Mouse (Mus musculus): ENCODE results near the gene Gm28230. TPM values are rescaled to one million over a fixed set of nuclear protein-coding genes. Genes with fewer than 3 reads are reported as not detected.

The Gm28230 gene
- polyA plus RNA-seq, 1 experiment from 2014 or later: 0.10 TPM

DNA sequence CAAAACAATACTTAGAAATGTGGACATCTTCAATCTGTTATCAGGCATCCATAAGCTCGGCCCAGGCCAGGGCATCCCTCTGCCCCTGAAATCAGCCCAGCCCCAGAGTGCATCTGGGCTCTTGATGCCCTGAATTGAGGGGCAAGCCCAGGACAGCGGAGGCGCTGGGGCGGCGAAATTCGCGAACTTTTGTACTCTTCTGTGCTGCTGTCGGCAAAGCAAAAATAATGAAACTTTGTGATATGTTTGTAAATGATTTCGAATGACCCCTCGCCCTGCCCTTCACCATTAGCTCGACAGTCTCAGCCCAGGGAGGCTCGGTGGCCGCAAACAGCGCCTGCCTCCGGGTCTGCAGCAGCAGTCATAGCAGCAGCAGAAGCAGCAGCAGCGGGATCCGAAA is 1.4 kb upstream of the Gm28230 start:
- H3K9ac ChIP-seq (ENCODE audit: low read depth, low read length): no peak overlapping the region
- H3K4me2 ChIP-seq: no peak overlapping the region
- peaks cover 96% of the 10 kb centered on the region for H3K27me3 ChIP-seq (ENCODE audit: control insufficient read depth, insufficient read depth, low read length)
- no peaks in the 10 kb centered on the region for H3K36me3 ChIP-seq (ENCODE audit: control insufficient read depth, insufficient read depth, low read length)
- ATAC-seq (replicated peaks; ENCODE audit: insufficient number of reproducible peaks, low FRiP score, low TSS enrichment): no peak
- H3K4me3 ChIP-seq (ENCODE audit: low read depth, low read length): no peak overlapping the region
- peaks cover 6% of the 10 kb centered on the region; the same call in 1 of the 2 replicates for H3K4me1 ChIP-seq (ENCODE audit: control insufficient read depth, insufficient read depth, low read length)
- 2% methylated on average over 17 of the region's 17 CpGs for WGBS (ENCODE audit: insufficient replicate concordance)
- no peaks in the 10 kb centered on the region for H3K9me3 ChIP-seq (replicated peaks; ENCODE audit: control insufficient read depth, low read length)
- no peak overlapping the region for H3K27ac ChIP-seq (ENCODE audit: low read depth, low read length)

DNA sequence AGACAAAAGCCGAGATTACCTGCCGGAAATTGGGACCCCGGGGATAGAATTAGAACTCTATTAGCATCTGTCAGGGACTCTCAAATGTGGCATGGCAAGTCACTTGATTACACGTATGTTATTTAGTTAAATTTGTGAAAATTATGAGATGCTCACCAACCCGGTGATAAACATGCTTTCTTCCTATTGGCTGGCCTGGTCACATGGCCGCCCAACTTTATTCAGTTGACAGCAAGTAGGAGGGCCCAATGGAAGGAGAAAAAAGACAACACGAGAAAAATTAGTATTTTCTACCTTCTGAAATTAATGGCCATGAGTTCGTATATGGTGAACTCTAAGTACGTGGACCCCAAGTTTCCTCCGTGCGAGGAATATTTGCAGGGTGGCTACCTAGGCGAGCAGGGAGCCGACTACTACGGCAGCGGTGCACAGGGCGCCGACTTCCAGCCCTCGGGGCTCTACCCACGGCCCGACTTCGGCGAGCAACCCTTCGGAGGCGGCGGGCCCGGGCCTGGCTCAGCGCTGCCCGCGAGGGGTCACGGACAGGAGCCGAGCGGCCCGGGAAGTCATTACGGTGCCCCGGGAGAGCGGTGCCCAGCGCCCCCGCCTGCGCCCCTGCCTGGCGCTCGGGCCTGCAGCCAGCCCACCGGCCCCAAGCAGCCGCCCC is 578 bp downstream of the Gm28230 start:
- peak overlapping the region; percentile 63 for H3K4me2 ChIP-seq

GRCm38 (mm10) chr2:74727640-74728302 is 1.2 kb downstream of the Gm28230 start:
- Histone ChIP-seq H3K9ac (ENCODE audit: low read depth, low read length) (no peak overlapping the region), H3K36me3 (ENCODE audit: control insufficient read depth, insufficient read depth, low read length) (no peaks in the 10 kb centered on the region), H3K4me2 (peak overlapping the region; percentile 63), H3K4me1 (ENCODE audit: control insufficient read depth, insufficient read depth, low read length) (peaks cover 6% of the 10 kb centered on the region; the same call in 1 of the 2 replicates), H3K27me3 (ENCODE audit: control insufficient read depth, insufficient read depth, low read length) (peaks cover 96% of the 10 kb centered on the region), H3K4me3 (ENCODE audit: low read depth, low read length) (peak overlapping the region; percentile 38), H3K27ac (ENCODE audit: low read depth, low read length) (no peak overlapping the region), H3K9me3 (replicated peaks; ENCODE audit: control insufficient read depth, low read length) (no peaks in the 10 kb centered on the region)
- ATAC-seq (replicated peaks; ENCODE audit: insufficient number of reproducible peaks, low FRiP score, low TSS enrichment): no peak; the same call in 1 of the 2 replicates
- 2% methylated on average over 25 of the region's 25 CpGs for WGBS (ENCODE audit: insufficient replicate concordance)

More for the DNA sequence above, 578 bp downstream of the Gm28230 start:
- Histone ChIP-seq H3K9ac (ENCODE audit: low read depth, low read length) (0 out of 2 replicates have a peak overlapping the region, but pooled peaks have one; percentile 22), H3K9me3 (replicated peaks; ENCODE audit: control insufficient read depth, low read length) (no peaks in the 10 kb centered on the region), H3K27me3 (ENCODE audit: control insufficient read depth, insufficient read depth, low read length) (peaks cover 96% of the 10 kb centered on the region), H3K36me3 (ENCODE audit: control insufficient read depth, insufficient read depth, low read length) (no peaks in the 10 kb centered on the region), H3K4me1 (ENCODE audit: control insufficient read depth, insufficient read depth, low read length) (peaks cover 6% of the 10 kb centered on the region; the same call in 1 of the 2 replicates), H3K4me3 (ENCODE audit: low read depth, low read length) (peak overlapping the region; percentile 38), H3K27ac (ENCODE audit: low read depth, low read length) (no peak overlapping the region)
- WGBS (ENCODE audit: insufficient replicate concordance): 1% methylated on average over 43 of the region's 43 CpGs
- ATAC-seq (replicated peaks; ENCODE audit: insufficient number of reproducible peaks, low FRiP score, low TSS enrichment): no peak

DNA sequence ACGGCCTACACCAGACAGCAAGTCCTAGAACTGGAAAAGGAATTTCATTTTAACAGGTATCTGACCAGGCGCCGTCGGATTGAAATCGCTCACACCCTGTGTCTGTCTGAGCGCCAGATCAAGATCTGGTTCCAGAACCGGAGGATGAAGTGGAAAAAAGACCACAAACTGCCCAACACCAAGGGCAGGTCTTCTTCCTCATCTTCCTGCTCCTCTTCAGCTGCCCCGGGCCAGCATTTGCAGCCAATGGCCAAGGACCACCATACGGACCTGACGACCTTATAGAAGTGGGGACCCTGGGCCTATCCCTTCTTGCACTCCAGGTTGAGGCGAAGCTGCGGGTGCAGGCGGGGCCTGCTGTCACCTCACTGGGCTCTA is 1.8 kb downstream of the Gm28230 start:
- WGBS (ENCODE audit: insufficient replicate concordance): 6% methylated on average over 13 of the region's 13 CpGs
- Histone ChIP-seq H3K27ac (ENCODE audit: low read depth, low read length) (no peak overlapping the region), H3K36me3 (ENCODE audit: control insufficient read depth, insufficient read depth, low read length) (no peaks in the 10 kb centered on the region), H3K9ac (ENCODE audit: low read depth, low read length) (no peak overlapping the region), H3K27me3 (ENCODE audit: control insufficient read depth, insufficient read depth, low read length) (peaks cover 95% of the 10 kb centered on the region), H3K9me3 (replicated peaks; ENCODE audit: control insufficient read depth, low read length) (no peaks in the 10 kb centered on the region), H3K4me3 (ENCODE audit: low read depth, low read length) (peak overlapping the region; percentile 10; the same call in 1 of the 2 replicates), H3K4me2 (no peak overlapping the region), H3K4me1 (ENCODE audit: control insufficient read depth, insufficient read depth, low read length) (peaks cover 6% of the 10 kb centered on the region; the same call in 1 of the 2 replicates)
- ATAC-seq (replicated peaks; ENCODE audit: insufficient number of reproducible peaks, low FRiP score, low TSS enrichment): no peak

- Histone ChIP-seq H3K9me3 (replicated peaks; ENCODE audit: control insufficient read depth, low read length) (no peaks in the 10 kb centered on the region), H3K27ac (ENCODE audit: low read depth, low read length) (no peak overlapping the region), H3K9ac (ENCODE audit: low read depth, low read length) (no peak overlapping the region), H3K4me2 (no peak overlapping the region), H3K27me3 (ENCODE audit: control insufficient read depth, insufficient read depth, low read length) (peaks cover 95% of the 10 kb centered on the region), H3K4me1 (ENCODE audit: control insufficient read depth, insufficient read depth, low read length) (peaks cover 6% of the 10 kb centered on the region; the same call in 1 of the 2 replicates), H3K4me3 (ENCODE audit: low read depth, low read length) (no peak overlapping the region), H3K36me3 (ENCODE audit: control insufficient read depth, insufficient read depth, low read length) (no peaks in the 10 kb centered on the region)
- WGBS (ENCODE audit: insufficient replicate concordance): 8% methylated on average over 8 of the region's 8 CpGs
- no peak for ATAC-seq (replicated peaks; ENCODE audit: insufficient number of reproducible peaks, low FRiP score, low TSS enrichment)
Observed at GRCm38 (mm10) chr2:74730331-74730730, 3.8 kb downstream of the Gm28230 start.

DNA sequence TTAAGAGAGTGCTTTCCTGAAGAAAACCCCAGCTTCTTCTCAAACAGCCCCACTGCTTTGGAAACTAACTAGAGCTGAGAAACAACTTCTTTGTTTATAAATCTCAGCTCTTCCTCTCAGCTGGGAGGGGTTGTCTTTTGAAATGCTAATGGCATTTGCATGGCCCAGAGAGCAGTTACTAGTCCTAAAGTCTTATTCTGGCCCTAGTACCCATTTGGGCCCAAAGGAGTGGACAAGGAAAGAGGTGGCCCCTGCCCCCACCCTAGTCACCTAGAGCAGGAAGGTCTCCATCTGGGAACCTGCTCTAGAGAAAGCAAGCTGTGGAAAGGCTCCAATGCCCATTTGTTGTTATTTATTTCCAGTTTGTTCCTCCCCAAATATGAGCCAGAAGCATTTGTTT is 4.5 kb downstream of the Gm28230 start:
- Histone ChIP-seq H3K27me3 (ENCODE audit: control insufficient read depth, insufficient read depth, low read length) (peaks cover 95% of the 10 kb centered on the region), H3K9me3 (replicated peaks; ENCODE audit: control insufficient read depth, low read length) (no peaks in the 10 kb centered on the region), H3K4me3 (ENCODE audit: low read depth, low read length) (no peak overlapping the region), H3K4me1 (ENCODE audit: control insufficient read depth, insufficient read depth, low read length) (peaks cover 8% of the 10 kb centered on the region), H3K36me3 (ENCODE audit: control insufficient read depth, insufficient read depth, low read length) (no peaks in the 10 kb centered on the region), H3K4me2 (no peak overlapping the region), H3K27ac (ENCODE audit: low read depth, low read length) (no peak overlapping the region), H3K9ac (ENCODE audit: low read depth, low read length) (no peak overlapping the region)
- ATAC-seq (replicated peaks; ENCODE audit: insufficient number of reproducible peaks, low FRiP score, low TSS enrichment): no peak

- H3K4me3 ChIP-seq (ENCODE audit: low read depth, low read length): no peak overlapping the region
- H3K9me3 ChIP-seq (replicated peaks; ENCODE audit: control insufficient read depth, low read length): no peaks in the 10 kb centered on the region
- H3K27ac ChIP-seq (ENCODE audit: low read depth, low read length): no peak overlapping the region
- WGBS (ENCODE audit: insufficient replicate concordance): 5% methylated on average over 9 of the region's 9 CpGs
- peaks cover 10% of the 10 kb centered on the region for H3K4me1 ChIP-seq (ENCODE audit: control insufficient read depth, insufficient read depth, low read length)
- H3K27me3 ChIP-seq (ENCODE audit: control insufficient read depth, insufficient read depth, low read length): peaks cover 94% of the 10 kb centered on the region
- H3K9ac ChIP-seq (ENCODE audit: low read depth, low read length): no peak overlapping the region
- H3K4me2 ChIP-seq: no peak overlapping the region
- no peak for ATAC-seq (replicated peaks; ENCODE audit: insufficient number of reproducible peaks, low FRiP score, low TSS enrichment)
- H3K36me3 ChIP-seq (ENCODE audit: control insufficient read depth, insufficient read depth, low read length): no peaks in the 10 kb centered on the region
Observed at GRCm38 (mm10) chr2:74731799-74732512, 5.4 kb downstream of the Gm28230 start.

- H3K4me2 ChIP-seq: peak overlapping the region; percentile 47
- peaks cover 94% of the 10 kb centered on the region for H3K27me3 ChIP-seq (ENCODE audit: control insufficient read depth, insufficient read depth, low read length)
- H3K9ac ChIP-seq (ENCODE audit: low read depth, low read length): no peak overlapping the region
- WGBS (ENCODE audit: insufficient replicate concordance): 1% methylated on average over 52 of the region's 52 CpGs
- ATAC-seq (replicated peaks; ENCODE audit: insufficient number of reproducible peaks, low FRiP score, low TSS enrichment): no peak
- peak overlapping the region; percentile 18 for H3K4me3 ChIP-seq (ENCODE audit: low read depth, low read length)
- peaks cover 4% of the 10 kb centered on the region for H3K4me1 ChIP-seq (ENCODE audit: control insufficient read depth, insufficient read depth, low read length)
- no peaks in the 10 kb centered on the region for H3K36me3 ChIP-seq (ENCODE audit: control insufficient read depth, insufficient read depth, low read length)
- no peak overlapping the region for H3K27ac ChIP-seq (ENCODE audit: low read depth, low read length)
- H3K9me3 ChIP-seq (replicated peaks; ENCODE audit: control insufficient read depth, low read length): no peaks in the 10 kb centered on the region
Observed at GRCm38 (mm10) chr2:74732513-74733316, 6.2 kb downstream of the Gm28230 start.
